Mouse (Mus musculus) midbrain, postnatal 0 days (tissue): ENCODE results near the gene Tspan32. TPM values are rescaled to one million over a fixed set of nuclear protein-coding genes. Genes with fewer than 3 reads are reported as not detected.

ENCODE experiments used
- ATAC-seq: fragments of 200-750 bp; cut with Nextera tagmentation; 2 replicates; pipeline ENCODE4 v1.8.0; 2017; ENCODE audit warnings: moderate number of reproducible peaks, mild to moderate bottlenecking, moderate TSS enrichment, moderate library complexity; ENCODE audit not compliant: low FRiP score
- DNase-seq: peaks from one replicate; pipeline ENCODE4 v3.0.0-alpha.2; 2015; ENCODE audit warnings: low spot score
- H3K27ac ChIP-seq: fragments of 300-500 bp; sonication (generic); 2 replicates; pipeline ENCODE4 v1.5.1; 2014; ENCODE audit warnings: low read depth, mild to moderate bottlenecking, low read length, mixed read lengths
- H3K27me3 ChIP-seq: fragments of 300-500 bp; sonication (generic); 2 replicates; pipeline ENCODE4 v1.6.1; 2014; ENCODE audit warnings: low read length, control low read depth, mixed read lengths; ENCODE audit not compliant: insufficient read depth
- H3K36me3 ChIP-seq: fragments of 300-500 bp; sonication (generic); 2 replicates; pipeline ENCODE4 v1.6.1; 2014; ENCODE audit warnings: low read length, control low read depth, mixed read lengths; ENCODE audit not compliant: insufficient read depth
- H3K4me1 ChIP-seq: fragments of 300-500 bp; sonication (generic); 2 replicates; pipeline ENCODE4 v1.6.1; 2014; ENCODE audit warnings: mild to moderate bottlenecking, control low read depth, antibody characterized with exemption, low read length, mixed read lengths; ENCODE audit not compliant: insufficient read depth
- H3K4me2 ChIP-seq: fragments of 300-500 bp; sonication (generic); 2 replicates; pipeline ENCODE4 v1.6.1; 2014; ENCODE audit warnings: low read depth, mild to moderate bottlenecking, low read length, mixed read lengths; ENCODE audit not compliant: poor library complexity, severe bottlenecking
- H3K4me3 ChIP-seq: fragments of 300-500 bp; sonication (generic); 2 replicates; pipeline ENCODE4 v1.5.1; 2014; ENCODE audit warnings: low read depth, mild to moderate bottlenecking, low read length, moderate library complexity
- H3K9ac ChIP-seq: fragments of 300-500 bp; sonication (generic); replicated peaks from 2 replicates; pipeline ENCODE4 v1.6.1; 2014; ENCODE audit warnings: mild to moderate bottlenecking, low read length, moderate library complexity, mixed read lengths; ENCODE audit not compliant: poor library complexity, severe bottlenecking
- H3K9me3 ChIP-seq: fragments of 300-500 bp; sonication (generic); 2 replicates; pipeline ENCODE4 v1.6.1; 2016; ENCODE audit warnings: low read length, control low read depth
- CTCF ChIP-seq: IDR thresholded peaks from 2 replicates; pipeline ENCODE4 v1.5.1; 2016; ENCODE audit warnings: antibody characterized with exemption, mild to moderate bottlenecking
- WGBS: fragments of 180-500 bp; shearing (Covaris S2); extraction: QIAGEN DNeasy Blood & Tissue Kit; methylation state at CpG from one replicate; pipeline ENCODE4 v1.1.7; 2014; 5-methylcytosine and 5-hydroxymethylcytosine counted together
- polyA plus RNA-seq: library from polyadenylated mRNA; unstranded; fragments of >200 nt; fragmentation: Nextera tagmentation; extraction: Ambion mirVana; gene quantifications from 2 replicates; pipeline ENCODE4 v1.2.1, GENCODE M21; 2015
- total RNA-seq: library from RNA; depleted of rRNA; stranded (reverse); fragments of >200 nt; gene quantifications from 2 replicates; pipeline ENCODE4 v1.2.3, GENCODE M21; 2014

The Tspan32 gene
- total and polyA plus RNA-seq, 2 experiments from 2014 or later: 0.37 to 0.38 TPM

GRCm38 (mm10) chr7:143046358-143046757 lies 41.5 kb downstream of the Tspan32 start:
- WGBS: 83% methylated on average over 7 of the region's 7 CpGs
- Histone ChIP-seq H3K4me3 (no peak overlapping the region), H3K4me1 (0 out of 2 replicates have a peak, but pooled peaks cover under 1% of the 10 kb centered on the region), H3K36me3 (peaks cover 19% of the 10 kb centered on the region; the same call in 1 of the 2 replicates), H3K9ac (no peak overlapping the region), H3K27me3 (no peaks in the 10 kb centered on the region), H3K9me3 (no peaks in the 10 kb centered on the region), H3K4me2 (no peak overlapping the region), H3K27ac (no peak overlapping the region)
- no peak for TF ChIP-seq CTCF
- ATAC-seq (no peak), DNase-seq (no peak)

- H3K9ac ChIP-seq: no peak overlapping the region
- ATAC-seq (no peak), DNase-seq (no peak)
- no peak for TF ChIP-seq CTCF
- no peaks in the 10 kb centered on the region for H3K36me3 ChIP-seq
- 77% methylated on average over 3 of the region's 3 CpGs for WGBS
- H3K4me3 ChIP-seq: no peak overlapping the region
- no peaks in the 10 kb centered on the region for H3K27me3 ChIP-seq
- H3K4me1 ChIP-seq: peaks cover 11% of the 10 kb centered on the region; the same call in 1 of the 2 replicates
- no peak overlapping the region for H3K4me2 ChIP-seq
- H3K27ac ChIP-seq: no peak overlapping the region
- H3K9me3 ChIP-seq: no peaks in the 10 kb centered on the region
Observed at GRCm38 (mm10) chr7:143049331-143049730, 44.5 kb downstream of the Tspan32 start.

GRCm38 (mm10) chr7:143049841-143050816 lies 45.3 kb downstream of the Tspan32 start:
- peaks cover 19% of the 10 kb centered on the region for H3K4me1 ChIP-seq
- no peak overlapping the region for H3K9ac ChIP-seq
- no peaks in the 10 kb centered on the region for H3K36me3 ChIP-seq
- no peak for TF ChIP-seq CTCF
- no peaks in the 10 kb centered on the region for H3K27me3 ChIP-seq
- 97% methylated on average over 3 of the region's 3 CpGs for WGBS
- no peak overlapping the region for H3K4me2 ChIP-seq
- ATAC-seq (no peak), DNase-seq (no peak)
- H3K9me3 ChIP-seq: no peaks in the 10 kb centered on the region
- H3K27ac ChIP-seq: no peak overlapping the region
- no peak overlapping the region for H3K4me3 ChIP-seq

- Histone ChIP-seq H3K4me1 (peaks cover 26% of the 10 kb centered on the region), H3K4me2 (no peak overlapping the region), H3K4me3 (no peak overlapping the region), H3K9me3 (no peaks in the 10 kb centered on the region), H3K27ac (no peak overlapping the region), H3K36me3 (no peaks in the 10 kb centered on the region), H3K9ac (no peak overlapping the region), H3K27me3 (no peaks in the 10 kb centered on the region)
- DNase-seq: no peak
- WGBS: 71% methylated on average over 2 of the region's 2 CpGs
- no peak for TF ChIP-seq CTCF
- no peak for ATAC-seq
Observed at GRCm38 (mm10) chr7:143051316-143051715, 46.5 kb downstream of the Tspan32 start.

GRCm38 (mm10) chr7:143052626-143053007 lies 47.8 kb downstream of the Tspan32 start, which contains the start of gene Cd81:
Gene Cd81 (plus strand): TSS chr7:143052739.
- Histone ChIP-seq H3K4me1 (peaks cover 26% of the 10 kb centered on the region), H3K4me2 (peak within 1 kb of the TSS; percentile 82), H3K9me3 (no peaks in the 10 kb centered on the region), H3K4me3 (peak within 1 kb of the TSS; percentile 91), H3K27me3 (no peaks in the 10 kb centered on the region), H3K9ac (peak within 1 kb of the TSS; percentile 98), H3K36me3 (no peaks in the 10 kb centered on the region), H3K27ac (peak within 1 kb of the TSS; percentile 88)
- DNase-seq: peak; percentile 79
- peak; percentile 76 for ATAC-seq
- no peak for TF ChIP-seq CTCF
- under 1% methylated on average over 35 of the region's 37 CpGs for WGBS
